Mouse (Mus musculus) stomach, embryonic 14.5 days (tissue): Measurements from ENCODE around the gene Unc13c. TPM values are rescaled to one million over a fixed set of nuclear protein-coding genes. Genes with fewer than 3 reads are reported as not detected.

Experiments used
- ATAC-seq: fragments of 200-750 bp; cut with Nextera tagmentation; 2 replicates; pipeline ENCODE4 v1.8.0; 2017; ENCODE audit warnings: low read depth, moderate TSS enrichment; ENCODE audit not compliant: insufficient number of reproducible peaks, insufficient read depth, low FRiP score
- H3K27ac ChIP-seq: fragments of 300-500 bp; sonication (generic); 2 replicates; pipeline ENCODE4 v1.5.1; 2014; ENCODE audit warnings: mild to moderate bottlenecking, low read length, moderate library complexity, mixed read lengths
- H3K27me3 ChIP-seq: fragments of 300-500 bp; sonication (generic); 2 replicates; pipeline ENCODE4 v1.6.1; 2014; ENCODE audit warnings: low read length, control low read depth, mixed read lengths; ENCODE audit not compliant: control insufficient read depth, insufficient read depth
- H3K36me3 ChIP-seq: fragments of 300-500 bp; sonication (generic); 2 replicates; pipeline ENCODE4 v1.6.1; 2014; ENCODE audit warnings: mild to moderate bottlenecking, control low read depth, low read length, moderate library complexity, mixed read lengths; ENCODE audit not compliant: control insufficient read depth, insufficient read depth
- H3K4me1 ChIP-seq: fragments of 300-500 bp; sonication (generic); 2 replicates; pipeline ENCODE4 v1.6.1; 2014; ENCODE audit warnings: low read length, control low read depth, mixed read lengths; ENCODE audit not compliant: control insufficient read depth, insufficient read depth
- H3K4me2 ChIP-seq: fragments of 300-500 bp; sonication (generic); replicated peaks from 2 replicates; pipeline ENCODE4 v1.6.1; 2014; ENCODE audit warnings: low read depth, low read length, control low read depth
- H3K4me3 ChIP-seq: fragments of 300-500 bp; sonication (generic); 2 replicates; pipeline ENCODE4 v1.5.1; 2014; ENCODE audit warnings: low read depth, low read length, control low read depth
- H3K9ac ChIP-seq: fragments of 300-500 bp; sonication (generic); replicated peaks from 2 replicates; pipeline ENCODE4 v1.6.1; 2014; ENCODE audit warnings: low read depth, mild to moderate bottlenecking, control low read depth, low read length, moderate library complexity, mixed read lengths
- H3K9me3 ChIP-seq: fragments of 300-500 bp; sonication (generic); 2 replicates; pipeline ENCODE4 v1.6.1; 2016; ENCODE audit warnings: low read depth, low read length, control low read depth; ENCODE audit not compliant: control insufficient read depth
- WGBS: fragments of 180-500 bp; shearing (Covaris S2); extraction: QIAGEN DNeasy Blood & Tissue Kit; methylation state at CpG from one replicate; pipeline ENCODE4 v1.1.7; 2014; 5-methylcytosine and 5-hydroxymethylcytosine counted together
- polyA plus RNA-seq: library from polyadenylated mRNA; unstranded; fragments of >200 nt; fragmentation: Nextera tagmentation; extraction: Ambion mirVana; gene quantifications from 2 replicates; pipeline ENCODE4 v1.2.1, GENCODE M21; 2014

Gene Unc13c
- polyA plus RNA-seq, 1 experiment from 2014 or later, result 2.0 TPM

- no peaks in the 10 kb centered on the region for H3K27me3 ChIP-seq
- no peak overlapping the region for H3K27ac ChIP-seq
- H3K9me3 ChIP-seq, result no peaks in the 10 kb centered on the region
- H3K4me2 ChIP-seq, result no peak overlapping the region
- no peak overlapping the region for H3K4me3 ChIP-seq
- ATAC-seq, result no peak
- H3K36me3 ChIP-seq, result no peaks in the 10 kb centered on the region
- H3K4me1 ChIP-seq, result no peaks in the 10 kb centered on the region
- WGBS, result 82% methylated on average over 4 of the region's 4 CpGs
- no peak overlapping the region for H3K9ac ChIP-seq
Measured at GRCm38 (mm10) chr9:73806681-73807080, 162.1 kb downstream of the Unc13c start.

GRCm38 (mm10) chr9:73774616-73775015 lies 194.2 kb downstream of the Unc13c start:
- Histone ChIP-seq H3K27me3 (no peaks in the 10 kb centered on the region), H3K9me3 (no peaks in the 10 kb centered on the region), H3K4me3 (no peak overlapping the region), H3K4me2 (no peak overlapping the region), H3K9ac (no peak overlapping the region), H3K36me3 (no peaks in the 10 kb centered on the region), H3K4me1 (no peaks in the 10 kb centered on the region), H3K27ac (no peak overlapping the region)
- ATAC-seq, result no peak
- WGBS, result 79% methylated on average over 4 of the region's 4 CpGs

- Histone ChIP-seq H3K27me3 (no peaks in the 10 kb centered on the region), H3K36me3 (no peaks in the 10 kb centered on the region), H3K4me2 (no peak overlapping the region), H3K27ac (no peak overlapping the region), H3K9me3 (no peaks in the 10 kb centered on the region), H3K9ac (no peak overlapping the region), H3K4me3 (no peak overlapping the region), H3K4me1 (no peaks in the 10 kb centered on the region)
- ATAC-seq, result no peak
- WGBS, result 81% methylated on average over 2 of the region's 2 CpGs
Measured at GRCm38 (mm10) chr9:73755185-73755584, 213.6 kb downstream of the Unc13c start.

GRCm38 (mm10) chr9:73753480-73753879 lies 215.3 kb downstream of the Unc13c start:
- H3K9me3 ChIP-seq, result no peaks in the 10 kb centered on the region
- no peak overlapping the region for H3K4me3 ChIP-seq
- H3K27me3 ChIP-seq, result no peaks in the 10 kb centered on the region
- no peak overlapping the region for H3K9ac ChIP-seq
- H3K27ac ChIP-seq, result no peak overlapping the region
- ATAC-seq, result no peak
- 39% methylated on average over 3 of the region's 3 CpGs for WGBS
- H3K4me2 ChIP-seq, result no peak overlapping the region
- no peaks in the 10 kb centered on the region for H3K36me3 ChIP-seq
- no peaks in the 10 kb centered on the region for H3K4me1 ChIP-seq

- Histone ChIP-seq H3K9me3 (no peaks in the 10 kb centered on the region), H3K9ac (no peak overlapping the region), H3K4me2 (no peak overlapping the region), H3K4me3 (no peak overlapping the region), H3K4me1 (no peaks in the 10 kb centered on the region), H3K27me3 (no peaks in the 10 kb centered on the region), H3K36me3 (no peaks in the 10 kb centered on the region), H3K27ac (no peak overlapping the region)
- WGBS, result 70% methylated on average over 1 of the region's 1 CpGs
- no peak for ATAC-seq
Measured at GRCm38 (mm10) chr9:73751344-73751743, 217.4 kb downstream of the Unc13c start.

- Histone ChIP-seq H3K9ac (no peak overlapping the region), H3K4me1 (no peaks in the 10 kb centered on the region), H3K36me3 (no peaks in the 10 kb centered on the region), H3K4me3 (no peak overlapping the region), H3K9me3 (no peaks in the 10 kb centered on the region), H3K27me3 (no peaks in the 10 kb centered on the region), H3K27ac (no peak overlapping the region), H3K4me2 (no peak overlapping the region)
- 87% methylated on average over 7 of the region's 7 CpGs for WGBS
- ATAC-seq, result no peak
Measured at GRCm38 (mm10) chr9:73734446-73734845, 234.3 kb downstream of the Unc13c start.

GRCm38 (mm10) chr9:73725717-73726662 lies 242.8 kb downstream of the Unc13c start:
- no peak for ATAC-seq
- Histone ChIP-seq H3K4me2 (no peak overlapping the region), H3K9ac (no peak overlapping the region), H3K27me3 (no peaks in the 10 kb centered on the region), H3K36me3 (no peaks in the 10 kb centered on the region), H3K4me3 (no peak overlapping the region), H3K9me3 (no peaks in the 10 kb centered on the region), H3K27ac (no peak overlapping the region), H3K4me1 (no peaks in the 10 kb centered on the region)
- 66% methylated on average over 6 of the region's 6 CpGs for WGBS

GRCm38 (mm10) chr9:73724776-73725175 lies 244.0 kb downstream of the Unc13c start:
- no peak overlapping the region for H3K9ac ChIP-seq
- no peak overlapping the region for H3K27ac ChIP-seq
- no peak overlapping the region for H3K4me3 ChIP-seq
- ATAC-seq, result no peak
- 83% methylated on average over 4 of the region's 4 CpGs for WGBS
- no peaks in the 10 kb centered on the region for H3K36me3 ChIP-seq
- no peaks in the 10 kb centered on the region for H3K27me3 ChIP-seq
- H3K4me2 ChIP-seq, result no peak overlapping the region
- no peaks in the 10 kb centered on the region for H3K9me3 ChIP-seq
- no peaks in the 10 kb centered on the region for H3K4me1 ChIP-seq
